Mouse (Mus musculus): ENCODE measurements around the gene Ndufa6.

Ndufa6 gene

GRCm38 (mm10) chr15:82341036-82341501, 13.1 kb downstream of the Ndufa6 start:
- DNase-seq (ENCODE audit: low spot score) = peak; percentile 58

DNA sequence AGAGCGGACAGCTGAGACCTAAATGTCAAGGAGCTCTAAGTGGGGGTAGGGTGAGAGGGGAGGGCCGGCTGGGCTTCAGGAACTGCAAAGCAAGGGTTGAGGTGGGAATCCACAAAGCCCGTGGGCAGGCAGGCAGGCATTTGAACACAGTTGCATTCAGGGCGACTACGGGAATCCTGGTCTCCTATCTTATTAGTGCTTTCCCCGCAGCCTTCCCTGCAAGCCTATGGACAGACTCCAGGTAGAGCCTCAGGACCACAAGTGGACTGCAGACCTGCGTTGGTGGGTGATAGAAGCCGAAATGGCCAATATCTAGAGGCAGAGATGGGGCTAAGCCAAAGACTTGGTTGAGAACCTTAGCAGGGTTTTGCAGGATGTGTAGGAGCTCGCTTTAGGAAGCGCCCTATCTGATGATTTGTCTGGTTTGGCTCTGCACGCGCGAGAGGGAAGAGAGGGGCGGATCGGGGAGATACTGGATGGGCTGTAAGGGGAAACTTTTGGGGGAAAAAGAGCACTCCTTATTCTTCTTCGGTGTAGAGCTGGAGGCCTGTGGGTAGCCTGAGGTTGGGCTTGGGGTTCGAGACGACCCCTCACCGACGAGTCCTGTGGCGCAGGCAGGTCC, 13.6 kb downstream of the Ndufa6 start:
- DNase-seq (ENCODE audit: low spot score) = no peak

GRCm38 (mm10) chr15:82339634-82340254, 14.4 kb downstream of the Ndufa6 start:
- DNase-seq (ENCODE audit: low spot score) = no peak

DNA sequence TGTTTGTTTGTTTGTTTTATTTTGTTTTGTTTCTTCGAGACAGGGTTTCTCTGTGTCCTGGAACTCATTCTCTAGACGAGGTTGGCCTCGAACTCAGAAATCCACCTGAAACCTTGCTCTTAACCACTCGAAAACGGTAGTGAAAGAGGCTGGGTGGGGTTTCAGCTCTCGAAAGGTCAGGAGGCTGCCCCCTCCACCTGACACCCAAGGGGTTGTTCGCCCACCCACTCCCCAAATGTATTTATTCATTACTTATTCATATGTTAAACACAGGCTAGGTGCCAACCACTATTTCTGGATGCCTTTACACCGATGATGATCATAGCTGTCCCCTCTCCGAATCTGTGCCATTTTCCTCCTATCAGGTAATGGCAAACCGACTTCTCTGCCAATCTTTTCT, 15.0 kb downstream of the Ndufa6 start:
- DNase-seq (ENCODE audit: low spot score) = no peak

DNA sequence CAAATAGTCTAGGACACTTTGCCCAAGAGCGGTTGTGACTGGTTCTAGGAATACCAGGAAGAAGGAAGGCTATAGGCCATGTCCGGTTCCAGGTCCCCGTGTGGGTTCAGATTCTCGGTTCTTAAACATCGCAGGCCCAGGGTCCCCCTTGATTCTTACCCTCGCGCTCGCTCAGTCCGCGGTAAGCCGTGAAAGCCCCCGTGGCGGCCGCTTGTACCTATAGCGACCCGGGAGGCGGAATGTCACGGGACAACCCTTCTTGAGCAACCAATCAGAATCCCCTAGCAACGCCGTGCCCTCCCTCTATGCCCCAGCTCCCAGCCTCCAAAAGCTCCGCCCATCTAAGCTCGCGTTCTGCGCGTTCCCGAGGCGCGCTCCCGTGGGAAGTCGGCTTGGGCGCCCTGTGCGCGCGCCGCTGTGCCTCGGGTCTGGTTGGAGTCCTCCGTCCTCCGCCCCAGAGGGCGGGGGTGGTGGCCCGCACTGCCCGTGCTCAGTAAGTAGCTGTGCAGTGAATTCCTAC, 15.5 kb downstream of the Ndufa6 start, which contains the start of the genes Naga, Pheta2 and Smdt1:
Naga (minus strand) TSS at position 333 of the 520 bp plus-strand sequence.
Pheta2 (plus strand) TSS at position 350 of the 520 bp plus-strand sequence.
Smdt1 (plus strand) TSS at position 367 of the 520 bp plus-strand sequence.
- peak; percentile 96 for DNase-seq (ENCODE audit: low spot score)

DNA sequence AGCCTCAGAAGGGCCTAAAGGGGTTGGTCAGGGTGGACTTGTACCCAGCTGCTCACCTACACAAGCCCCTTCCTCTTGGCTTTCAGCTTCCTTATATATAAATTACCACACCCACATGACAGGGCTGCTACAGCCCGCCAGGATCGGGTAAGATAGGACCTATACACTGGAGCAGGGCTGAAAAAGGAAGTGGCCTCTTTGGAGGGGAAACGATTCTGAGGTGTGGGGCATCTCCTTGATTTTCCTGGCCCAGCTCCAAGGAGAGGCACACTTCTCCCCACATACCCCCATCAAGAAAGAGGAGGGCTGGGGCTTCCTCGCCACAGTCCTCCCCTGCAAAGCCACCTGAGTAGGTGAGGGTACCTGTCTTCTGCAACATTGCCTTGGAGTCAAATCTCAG, 16.2 kb downstream of the Ndufa6 start:
- DNase-seq (ENCODE audit: low spot score) = no peak

- DNase-seq (ENCODE audit: low spot score) = no peak
These were observed 17.5 kb downstream of the Ndufa6 start for GRCm38 (mm10) chr15:82336629-82337028.

- DNase-seq (ENCODE audit: low spot score) = no peak
These were observed 18.9 kb downstream of the Ndufa6 start for GRCm38 (mm10) chr15:82335194-82335593.

DNA sequence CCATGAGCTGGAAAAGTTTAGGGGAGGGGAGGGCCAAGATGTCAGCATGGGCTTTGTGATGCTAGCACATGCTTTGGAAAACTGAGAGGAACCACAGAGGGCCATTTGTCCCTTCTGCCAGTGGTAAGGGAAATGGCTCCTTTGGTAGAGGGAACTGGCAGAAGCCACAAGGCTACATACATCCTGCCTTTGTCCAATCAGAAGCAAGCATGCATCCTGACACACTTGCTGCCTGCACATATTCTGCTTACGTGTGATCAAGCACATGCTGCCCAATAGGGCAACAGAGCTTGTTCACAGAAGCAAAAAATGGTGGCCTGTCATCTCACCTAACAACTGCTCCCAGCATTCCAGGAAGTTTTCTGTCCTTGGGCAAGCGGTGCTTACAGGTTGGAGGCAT, 28.7 kb downstream of the Ndufa6 start:
- DNase-seq (ENCODE audit: low spot score) = no peak

- DNase-seq (ENCODE audit: low spot score) = no peak
These were observed 31.9 kb downstream of the Ndufa6 start for GRCm38 (mm10) chr15:82322195-82322594.

DNA sequence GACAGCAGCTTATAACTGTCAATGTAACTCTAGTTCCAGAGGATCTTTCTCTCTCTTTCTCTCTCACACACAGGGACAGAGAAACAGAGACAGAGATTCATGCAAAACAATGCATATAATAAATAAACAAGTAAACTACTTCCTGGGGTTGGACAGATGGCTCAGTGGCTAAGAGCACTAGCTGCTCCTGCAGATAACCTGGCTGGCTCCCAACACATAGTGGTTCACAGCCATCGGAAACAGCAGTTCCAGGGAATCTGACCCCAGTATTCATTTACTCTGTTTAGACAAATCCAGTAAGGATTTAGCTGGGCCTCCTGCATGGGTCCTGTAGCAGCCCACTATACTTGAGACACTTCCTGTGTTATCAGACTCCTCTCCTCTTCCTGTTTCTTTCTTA, 34.5 kb downstream of the Ndufa6 start:
- no peak for DNase-seq (ENCODE audit: low spot score)

- no peak for DNase-seq (ENCODE audit: low spot score)
These were observed 36.3 kb downstream of the Ndufa6 start for GRCm38 (mm10) chr15:82317839-82318238.

DNA sequence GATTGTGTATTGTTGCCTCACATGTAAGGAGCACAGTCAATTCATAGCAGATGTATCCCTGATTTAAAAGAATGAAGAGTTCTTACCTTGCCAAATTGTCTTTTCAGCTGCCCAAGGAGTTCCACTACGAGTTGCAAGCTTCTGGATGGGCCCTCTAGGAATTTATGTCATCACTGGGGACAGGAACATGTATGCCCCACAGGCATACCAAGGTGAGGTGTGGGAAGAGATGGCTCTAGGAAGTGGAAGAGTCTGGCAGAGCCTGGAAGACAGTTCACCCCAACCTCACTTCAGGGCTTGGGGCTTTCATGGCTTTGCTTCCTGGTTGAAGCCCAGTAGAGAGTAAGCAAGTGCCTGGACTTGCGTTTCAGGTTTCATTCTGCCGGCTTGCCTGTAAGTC, 45.7 kb downstream of the Ndufa6 start:
- DNase-seq (ENCODE audit: low spot score) = no peak

DNA sequence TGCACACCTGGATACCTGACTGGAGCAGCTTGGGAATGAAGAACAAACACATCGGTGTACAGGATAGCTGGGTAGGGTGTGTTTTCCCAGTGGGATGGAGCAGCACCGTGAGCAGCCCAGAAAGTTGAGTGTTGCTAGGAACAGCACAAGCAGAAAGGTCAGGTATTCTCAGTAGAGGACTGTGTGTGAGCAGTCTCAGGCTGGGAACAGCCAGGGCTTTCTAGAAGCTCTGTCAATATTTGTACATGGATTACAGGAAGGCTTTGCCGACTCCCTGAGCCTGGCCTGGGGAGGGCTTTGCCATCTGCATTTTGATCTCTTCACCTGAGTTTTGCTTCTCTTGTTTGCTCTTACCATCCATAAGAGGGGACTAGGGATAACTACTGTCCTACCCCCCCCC, 47.0 kb downstream of the Ndufa6 start:
- DNase-seq (ENCODE audit: low spot score) = no peak

All from ovary, postnatal 14 days (tissue).